Mouse (Mus musculus): ENCODE data around the gene C1qtnf4.

C1qtnf4 gene

DNA sequence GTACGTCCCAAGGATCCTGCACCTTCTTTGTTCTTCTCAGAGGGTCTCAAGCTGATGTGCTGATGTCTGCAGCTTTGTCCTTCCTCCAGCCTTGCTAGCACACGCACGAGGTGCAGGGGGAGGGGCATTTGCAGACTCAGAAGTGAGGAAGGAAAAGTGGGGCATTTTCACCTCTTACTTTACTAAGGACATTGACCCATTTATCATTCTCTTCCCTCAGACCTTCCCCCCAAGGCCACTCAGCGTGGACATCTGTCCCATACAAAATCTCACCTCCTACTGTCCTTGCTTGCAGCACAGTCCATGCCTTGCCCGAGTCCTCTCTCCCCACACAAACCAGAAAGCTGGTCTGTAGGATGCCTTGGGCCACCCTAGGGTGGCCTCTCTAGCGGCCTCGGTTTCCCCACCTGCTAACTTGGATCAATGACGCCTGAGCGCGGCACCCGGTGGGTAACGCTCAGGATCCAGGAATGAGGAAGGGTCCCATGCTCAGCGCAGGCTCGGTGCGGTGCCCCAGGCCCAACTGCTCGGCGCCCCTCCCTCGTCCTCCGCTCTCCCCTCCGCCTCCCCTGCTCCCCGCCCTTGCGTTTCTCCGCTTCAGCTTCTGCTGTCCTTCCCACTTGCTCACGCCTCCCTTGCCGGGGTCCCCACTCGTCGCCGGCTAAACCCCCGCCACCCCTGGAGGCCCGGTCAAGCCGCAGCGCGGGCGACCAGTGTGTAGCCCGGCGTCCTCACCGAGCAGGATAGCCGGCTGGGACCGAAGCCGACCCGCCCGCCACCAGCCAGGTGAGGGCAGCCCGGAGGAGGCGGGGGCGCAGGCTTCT is at the start of gene C1qtnf4:
C1qtnf4 (plus strand) TSS at position 643 of the 824 bp plus-strand sequence.
- in situ Hi-C loops (cut with MboI, MseI), result no loop called here

DNA sequence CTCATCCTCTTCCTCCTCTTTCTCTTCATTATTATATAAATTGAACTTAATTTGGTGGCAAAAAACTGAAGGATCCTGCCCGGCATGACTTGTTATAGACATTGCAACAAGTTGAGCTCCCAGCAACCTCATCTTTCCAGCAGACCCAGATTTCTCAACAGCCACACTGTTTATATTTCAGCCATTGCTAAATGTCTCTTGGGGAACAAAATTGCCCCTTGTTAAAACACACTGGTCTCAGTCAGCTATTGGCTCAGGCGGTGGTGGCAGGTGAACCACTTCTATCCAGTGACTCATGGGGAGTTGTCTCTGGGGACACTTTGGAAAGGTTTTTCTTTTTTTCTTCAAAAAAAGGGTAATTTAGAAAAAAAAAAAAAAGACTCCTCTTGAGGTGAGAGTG is 47.0 kb upstream of the C1qtnf4 start:
- in situ Hi-C loops (cut with MboI, MseI), result no loop called here

DNA sequence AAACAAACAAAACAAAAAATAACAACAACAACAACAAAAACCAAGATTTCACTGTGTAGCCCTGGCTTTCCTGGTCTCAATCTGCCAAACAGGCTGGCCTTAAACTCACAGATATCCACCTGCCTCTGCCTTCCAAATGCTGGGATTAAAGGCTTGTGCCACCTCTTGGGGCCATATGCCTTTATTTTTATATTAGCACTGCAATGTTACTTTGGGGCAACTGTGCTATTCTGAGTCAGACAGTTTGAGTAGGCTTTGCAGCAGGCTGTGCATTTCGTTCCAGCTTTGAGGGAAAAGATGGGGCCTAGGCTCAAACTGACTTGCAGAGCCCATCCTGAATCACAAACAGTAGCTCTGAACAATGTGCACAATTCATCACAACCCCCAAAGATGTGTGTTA is 42.0 kb upstream of the C1qtnf4 start:
- in situ Hi-C loops (cut with MboI, MseI), result no loop called here

DNA sequence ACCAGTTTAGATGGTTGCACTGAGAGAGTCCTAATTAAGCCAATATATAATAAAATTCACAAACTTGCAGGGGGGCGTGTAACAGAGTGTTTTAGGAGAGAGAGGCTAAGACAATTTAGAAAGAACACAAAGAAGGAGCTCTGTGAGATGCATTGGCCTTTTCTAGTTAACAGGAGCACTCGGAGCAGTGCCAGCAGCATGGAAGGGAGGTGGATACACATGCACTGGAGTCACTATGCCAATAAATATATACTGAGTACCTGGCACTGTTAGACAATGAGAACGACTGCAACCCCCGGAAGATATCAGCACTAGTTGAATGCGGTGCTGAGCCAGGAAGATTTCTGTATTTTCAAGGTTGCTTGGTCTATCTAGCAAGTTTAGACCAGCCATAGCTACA is 41.4 kb upstream of the C1qtnf4 start:
- in situ Hi-C loops (cut with MboI, MseI), result no loop called here

DNA sequence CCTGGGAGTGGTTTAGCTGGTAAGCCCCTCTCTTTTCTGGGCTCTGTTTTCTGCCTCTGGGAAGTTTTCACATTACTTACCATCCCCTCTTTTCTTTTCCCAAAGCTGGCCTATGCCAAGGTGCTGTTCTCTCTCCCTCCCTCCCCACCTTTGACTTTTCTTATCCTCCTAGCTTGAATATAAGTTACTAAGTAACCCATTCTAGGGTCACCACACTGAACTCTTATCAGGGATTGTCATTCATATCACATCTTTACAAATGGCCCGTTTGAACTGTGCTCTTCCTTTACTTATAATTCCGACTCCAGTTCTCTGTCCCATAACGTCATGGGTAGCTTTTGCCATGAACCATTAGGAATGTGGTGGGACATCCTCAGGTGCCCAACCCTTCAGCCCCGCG is 40.4 kb upstream of the C1qtnf4 start:
- in situ Hi-C loops (cut with MboI, MseI), result no loop called here

DNA sequence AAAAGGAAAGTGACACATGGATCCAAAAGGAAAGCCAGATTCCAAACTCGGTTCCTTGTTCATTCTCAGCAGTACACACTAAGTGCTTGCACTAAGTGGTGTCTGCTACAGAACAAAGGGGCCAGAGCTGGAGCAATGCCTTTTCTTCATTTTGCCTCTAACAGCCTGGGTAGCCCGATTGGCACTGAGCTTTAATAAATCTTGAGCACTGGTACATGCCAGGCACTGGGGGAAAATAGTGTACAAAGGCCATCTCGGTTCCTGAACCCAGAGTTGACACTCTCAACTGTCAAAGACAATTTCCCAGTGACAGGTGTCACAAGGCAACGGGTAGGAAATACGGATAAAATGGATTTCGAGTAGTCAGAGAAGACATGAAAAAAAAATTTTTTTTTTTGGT is 39.5 kb upstream of the C1qtnf4 start:
- in situ Hi-C loops (cut with MboI, MseI), result no loop called here

DNA sequence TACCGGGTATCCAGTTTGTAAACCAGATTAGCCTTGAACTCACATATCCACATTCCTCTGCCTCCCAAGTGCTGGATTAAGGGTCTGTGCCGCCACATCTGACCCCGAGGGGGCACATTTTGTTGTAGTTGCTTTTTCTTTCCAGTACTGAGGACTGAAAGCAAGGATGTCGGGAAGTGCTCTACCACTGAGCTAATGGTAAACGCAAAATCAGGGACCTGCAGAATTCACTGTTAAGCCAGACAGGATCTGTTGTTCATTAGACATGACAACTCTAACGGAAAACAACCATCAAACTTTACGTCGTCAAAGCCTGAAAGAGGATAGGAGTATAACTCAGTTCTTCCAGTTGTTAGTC is 39.1 kb upstream of the C1qtnf4 start:
- in situ Hi-C loops (cut with MboI, MseI), result no loop called here

DNA sequence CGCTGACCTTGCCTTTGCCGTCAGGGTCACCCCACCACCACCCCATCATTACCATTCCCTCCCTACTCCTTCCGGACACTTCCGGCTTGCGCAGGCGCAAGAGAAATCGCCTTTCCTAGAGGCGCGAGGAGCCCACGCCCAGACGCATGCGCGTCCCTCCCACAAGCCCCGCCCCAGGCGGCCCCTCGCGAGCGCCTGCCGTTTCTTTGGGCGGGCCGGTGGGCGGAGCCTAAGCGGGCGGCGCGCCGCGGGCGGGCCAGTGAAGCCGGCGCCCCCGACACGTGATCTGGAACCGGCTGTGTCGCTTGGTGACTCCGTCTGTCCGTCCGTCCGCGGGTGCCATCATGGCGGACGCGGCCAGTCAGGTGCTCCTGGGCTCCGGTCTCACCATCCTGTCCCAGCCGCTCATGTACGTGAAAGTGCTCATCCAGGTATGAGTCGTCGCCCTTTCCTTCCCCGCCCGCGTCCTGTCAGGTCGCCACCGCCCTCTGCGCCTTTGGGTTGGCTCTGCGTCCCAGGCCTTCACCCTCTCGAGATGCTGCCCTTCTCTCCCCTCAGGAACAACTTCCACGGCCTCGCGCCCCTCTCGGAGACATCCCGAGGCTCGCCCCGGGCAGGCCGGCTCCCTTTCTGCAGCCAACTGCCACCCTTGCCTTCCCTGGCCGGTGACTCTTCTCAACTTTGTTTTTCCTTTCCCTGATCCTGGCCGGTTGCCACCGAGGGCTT is 38.5 kb upstream of the C1qtnf4 start, which contains the start of gene Mtch2:
Mtch2 (plus strand) TSS at position 201 of the 726 bp plus-strand sequence.
- in situ Hi-C loops (cut with MboI, MseI), result no loop called here

DNA sequence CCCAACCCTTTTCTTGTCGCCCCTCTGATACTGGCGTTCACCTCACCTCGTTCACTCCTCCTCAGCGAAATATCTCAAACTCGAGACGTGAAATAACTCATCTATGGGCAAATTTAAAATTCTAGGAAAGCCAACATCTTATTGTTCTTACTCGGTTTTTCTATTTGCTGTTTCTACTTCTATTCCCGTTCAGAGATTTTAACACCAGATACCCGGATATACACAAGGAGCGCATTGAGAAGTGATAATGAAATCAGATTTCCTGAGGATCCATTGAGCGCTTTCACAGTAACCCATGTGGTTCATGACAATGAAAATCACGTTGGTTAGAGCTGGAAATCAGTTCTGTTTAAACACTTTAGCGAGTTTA is 38.0 kb upstream of the C1qtnf4 start:
- in situ Hi-C loops (cut with MboI, MseI), result no loop called here

DNA sequence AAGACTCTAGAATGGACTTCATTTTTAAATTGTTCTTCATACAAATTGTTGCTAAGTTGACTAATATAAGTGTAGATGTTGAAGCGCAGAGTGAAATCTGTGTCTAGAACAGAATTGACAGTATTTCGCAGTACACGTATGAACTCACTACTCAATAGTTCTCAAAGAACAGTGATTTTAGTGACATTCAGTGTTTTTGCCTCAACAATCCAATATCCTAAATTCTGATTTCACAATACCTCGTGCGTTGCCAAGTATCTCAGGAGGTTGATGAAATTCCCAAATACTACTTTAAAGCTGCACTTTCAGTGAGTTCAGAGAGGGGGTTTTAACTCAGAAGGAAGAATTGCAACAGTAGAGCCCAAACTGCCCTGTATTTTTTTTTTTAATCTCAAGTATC is 37.3 kb upstream of the C1qtnf4 start:
- in situ Hi-C loops (cut with MboI, MseI), result no loop called here

DNA sequence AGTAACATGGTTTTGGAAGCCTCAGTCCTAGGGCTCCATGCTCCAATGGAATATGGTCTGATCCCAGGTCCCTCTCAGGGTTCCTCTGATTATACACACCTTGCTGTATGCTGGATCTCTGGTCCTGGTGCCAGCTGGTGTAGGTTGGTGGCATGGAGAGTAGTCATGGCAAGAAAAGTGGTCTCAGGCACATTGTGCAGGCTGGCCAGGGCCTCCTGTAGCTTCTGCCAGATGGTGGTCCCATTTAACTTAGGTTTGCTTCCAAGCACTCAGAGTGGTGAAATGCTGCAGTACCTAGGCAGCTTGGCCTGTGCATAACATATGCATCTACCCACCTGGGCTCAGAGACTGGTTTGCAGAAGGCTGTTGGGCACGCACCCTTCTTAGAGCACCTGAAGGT is 35.3 kb upstream of the C1qtnf4 start:
- in situ Hi-C loops (cut with MboI, MseI), result loop anchor here (10.0 kb wide), 1 partner anchor 146 kb away; no protein-coding TSS in a partner anchor

DNA sequence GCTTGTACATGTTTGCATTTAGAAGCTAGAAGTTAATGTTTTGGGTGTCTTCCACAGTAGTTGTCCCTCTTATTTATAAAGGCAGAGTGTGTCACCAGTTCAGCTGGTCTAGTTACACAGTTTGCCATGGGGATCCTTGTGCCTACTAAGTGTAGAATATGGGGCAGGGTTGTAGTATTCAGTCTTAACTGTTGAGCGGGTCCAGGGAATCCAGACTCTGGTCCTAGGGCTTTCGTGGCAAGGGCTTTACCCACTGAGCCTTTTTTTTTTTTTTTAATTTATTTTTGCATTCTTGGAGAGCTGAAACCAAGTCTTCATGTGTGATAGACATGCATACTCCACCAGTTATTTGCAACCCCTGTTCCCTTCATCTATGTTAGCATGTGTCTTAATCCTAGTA is 24.2 kb upstream of the C1qtnf4 start:
- in situ Hi-C loops (cut with MboI, MseI), result no loop called here

DNA sequence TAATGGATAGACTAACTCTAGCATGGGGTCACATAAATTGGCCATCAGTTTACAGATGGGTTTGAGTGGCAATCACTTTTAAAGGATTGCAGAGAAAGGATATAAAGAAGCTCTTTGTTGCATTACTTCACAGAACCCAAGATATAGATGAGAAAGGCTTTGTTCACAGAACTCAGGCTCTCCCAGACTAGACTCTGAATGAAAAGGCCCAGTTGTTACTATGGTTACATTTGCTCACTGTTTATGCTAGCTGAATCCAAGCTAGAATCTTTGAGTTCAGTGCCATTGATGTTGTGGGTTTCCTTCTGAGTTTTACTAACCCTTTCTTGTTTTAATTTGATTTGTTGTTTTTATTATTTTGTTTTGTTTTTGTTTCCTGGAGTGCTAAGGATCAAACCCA is 21.5 kb upstream of the C1qtnf4 start:
- in situ Hi-C loops (cut with MboI, MseI), result no loop called here

DNA sequence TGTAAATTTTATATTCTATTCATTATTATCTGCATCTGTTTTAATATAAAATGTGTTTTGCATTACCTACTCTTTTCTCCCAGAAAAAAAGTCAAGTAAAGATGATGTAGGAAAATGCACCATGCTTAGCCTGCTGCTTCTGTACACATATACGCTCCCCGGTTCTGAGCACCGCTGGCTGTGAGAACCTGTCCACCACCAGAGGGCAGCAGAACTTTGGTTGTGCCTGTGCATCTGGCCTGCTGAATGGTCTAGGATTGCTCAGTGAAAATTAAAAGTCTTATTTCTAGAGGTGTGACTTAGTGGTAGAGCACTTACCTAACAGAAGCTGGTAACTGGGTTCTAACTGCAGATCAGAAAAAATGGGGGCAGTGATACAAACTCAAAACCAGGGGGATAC is 19.1 kb upstream of the C1qtnf4 start:
- in situ Hi-C loops (cut with MboI, MseI), result no loop called here

DNA sequence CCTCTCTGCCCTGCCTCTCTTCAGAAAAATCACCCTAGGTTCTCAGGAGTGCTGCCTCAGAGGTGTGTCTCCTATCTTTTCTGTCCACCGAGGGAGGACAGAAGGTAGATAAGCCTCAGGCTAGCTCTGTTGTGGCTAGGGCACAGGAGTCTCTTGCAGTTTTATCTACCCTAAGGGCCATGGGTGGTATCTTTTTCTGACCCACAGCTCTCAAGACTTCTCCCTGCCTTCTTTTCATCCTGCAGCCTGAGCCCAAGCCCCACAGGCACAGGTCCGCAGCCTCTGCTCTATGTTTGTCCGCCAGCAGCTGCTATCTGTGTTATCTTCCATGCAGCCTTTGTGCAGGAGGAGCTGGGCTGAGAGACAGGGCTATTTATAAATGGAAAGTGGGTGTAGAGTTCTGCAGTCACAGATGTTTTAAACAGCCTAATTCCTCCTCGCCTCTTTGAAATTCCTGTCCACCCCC is 15.5 kb upstream of the C1qtnf4 start:
- in situ Hi-C loops (cut with MboI, MseI), result no loop called here

DNA sequence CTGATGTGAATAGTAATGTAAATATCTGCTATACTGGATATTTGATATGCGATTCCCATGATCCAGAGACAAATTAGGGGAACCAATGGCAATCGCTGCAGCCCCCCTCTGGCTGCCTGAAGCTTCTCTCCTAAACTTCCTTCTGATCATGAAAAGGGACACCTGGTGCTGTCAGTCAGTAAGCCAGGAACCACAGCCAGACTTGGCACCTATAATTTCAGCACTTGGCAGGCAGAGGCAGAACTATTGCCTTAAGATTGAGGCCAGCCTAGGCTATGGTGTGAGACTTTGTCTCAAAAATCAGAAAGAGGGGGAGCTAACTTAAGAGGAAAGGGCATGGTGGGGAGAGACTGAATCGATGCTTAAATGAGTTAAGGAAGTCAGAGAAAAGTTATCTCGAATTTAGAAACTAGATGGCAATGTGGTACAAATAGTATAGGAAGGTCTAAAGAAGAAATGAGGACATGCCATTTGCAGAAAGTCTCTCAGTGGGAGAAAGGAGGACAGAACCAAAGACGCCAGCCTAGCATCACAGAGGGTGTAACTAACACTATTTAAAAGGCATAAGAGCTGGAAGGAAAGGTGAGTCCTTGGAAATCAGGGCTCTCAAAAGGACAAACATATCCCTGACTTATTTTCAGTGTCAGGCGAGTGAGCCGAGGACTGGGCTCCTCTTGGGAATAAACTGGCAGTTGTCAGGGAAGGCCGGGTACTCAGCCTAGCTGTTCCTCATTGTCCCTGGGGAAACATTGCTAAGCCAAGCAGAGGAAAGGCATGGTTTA is 14.3 kb upstream of the C1qtnf4 start:
- in situ Hi-C loops (cut with MboI, MseI), result no loop called here

DNA sequence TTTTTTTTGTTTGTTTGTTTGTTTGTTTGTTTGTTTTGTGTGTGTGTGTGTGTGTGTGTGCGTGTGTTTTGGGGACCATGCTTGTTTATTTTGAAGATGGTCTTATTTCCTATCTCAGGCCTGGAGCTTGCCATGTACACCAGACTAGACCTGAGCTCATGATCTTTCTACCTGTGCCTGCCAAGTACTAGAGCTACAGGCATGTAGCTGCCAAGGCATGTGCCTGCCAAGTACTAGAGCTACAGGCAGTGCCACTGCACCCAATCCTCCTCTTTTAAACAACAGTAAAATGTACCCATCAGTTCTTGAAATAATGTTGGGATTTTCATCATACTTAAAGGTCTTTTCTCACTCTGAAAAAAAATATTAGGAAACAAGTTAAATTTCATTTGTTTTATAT is 11.6 kb upstream of the C1qtnf4 start:
- in situ Hi-C loops (cut with MboI, MseI), result no loop called here

DNA sequence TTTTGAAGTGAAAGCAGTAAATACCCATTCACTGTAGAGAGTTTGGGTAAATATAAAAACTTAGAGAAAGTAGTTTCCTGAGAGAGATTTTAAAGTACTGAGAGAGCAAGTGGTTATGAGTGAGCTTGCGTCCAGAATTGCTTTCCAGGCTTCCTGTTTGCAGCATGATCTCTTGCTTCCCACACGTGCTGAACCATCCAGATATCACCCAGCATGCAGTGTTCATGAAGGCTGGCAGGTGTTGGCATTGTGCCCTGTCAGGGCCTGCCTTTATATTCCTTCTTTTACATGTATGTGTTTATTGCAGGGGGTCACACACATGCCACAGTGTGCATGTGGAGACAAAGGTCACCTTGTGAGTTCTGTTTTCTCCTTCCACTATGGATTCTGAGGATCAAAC is 10.4 kb upstream of the C1qtnf4 start:
- in situ Hi-C loops (cut with MboI, MseI), result no loop called here

DNA sequence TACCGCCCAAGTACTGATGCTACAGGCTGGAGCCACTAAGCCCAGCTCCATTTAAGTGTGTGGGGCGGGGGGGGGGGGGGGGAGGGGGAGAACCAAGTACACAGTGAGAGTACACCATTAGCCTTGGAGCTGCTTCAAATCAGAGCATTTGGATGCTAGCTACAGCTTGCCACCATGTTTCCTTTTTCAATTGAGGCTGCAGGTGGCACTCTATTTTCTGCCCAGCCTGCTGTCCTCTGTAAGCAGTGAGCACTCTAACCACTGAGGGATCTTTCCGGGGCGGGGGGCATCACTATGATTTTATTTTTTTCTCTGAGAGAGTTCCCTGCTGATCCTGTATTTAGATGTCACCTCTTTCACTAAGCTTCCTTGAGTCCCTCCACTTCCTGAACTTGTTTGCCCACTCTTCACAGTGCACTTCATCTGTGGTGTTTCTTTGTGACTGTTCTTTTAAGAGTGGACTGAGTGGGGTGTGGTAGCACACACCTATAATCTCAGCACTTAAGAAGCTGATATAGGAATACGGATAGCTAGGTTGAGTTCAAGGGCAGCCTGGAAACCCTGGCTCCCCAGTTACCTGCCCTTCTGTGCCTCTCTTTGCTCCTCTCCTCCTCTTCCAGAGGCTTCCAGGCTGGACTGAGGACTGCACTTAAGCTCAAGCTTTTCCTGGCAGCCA is 7.9 kb upstream of the C1qtnf4 start:
- in situ Hi-C loops (cut with MboI, MseI), result no loop called here

DNA sequence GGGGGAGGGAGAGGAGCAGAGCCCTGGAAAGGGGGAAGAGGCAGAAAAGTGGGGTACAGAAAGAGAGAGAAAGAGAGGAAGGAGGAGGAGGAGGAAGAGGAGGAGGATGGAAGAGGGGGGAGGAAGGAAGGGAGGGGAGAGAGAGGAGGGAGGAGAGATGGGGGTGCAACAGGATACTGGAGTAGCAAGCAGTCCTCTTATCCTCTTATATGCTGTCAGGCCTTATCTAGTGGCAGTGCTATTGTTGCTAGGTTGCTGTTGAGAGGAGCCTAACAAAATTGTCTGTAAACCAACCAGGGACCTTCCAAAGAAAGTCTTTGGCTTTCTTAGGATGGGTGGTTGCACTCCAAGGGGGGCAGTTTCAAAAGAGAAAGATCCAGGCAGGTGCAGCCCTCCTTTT is 6.2 kb upstream of the C1qtnf4 start:
- in situ Hi-C loops (cut with MboI, MseI), result no loop called here

DNA sequence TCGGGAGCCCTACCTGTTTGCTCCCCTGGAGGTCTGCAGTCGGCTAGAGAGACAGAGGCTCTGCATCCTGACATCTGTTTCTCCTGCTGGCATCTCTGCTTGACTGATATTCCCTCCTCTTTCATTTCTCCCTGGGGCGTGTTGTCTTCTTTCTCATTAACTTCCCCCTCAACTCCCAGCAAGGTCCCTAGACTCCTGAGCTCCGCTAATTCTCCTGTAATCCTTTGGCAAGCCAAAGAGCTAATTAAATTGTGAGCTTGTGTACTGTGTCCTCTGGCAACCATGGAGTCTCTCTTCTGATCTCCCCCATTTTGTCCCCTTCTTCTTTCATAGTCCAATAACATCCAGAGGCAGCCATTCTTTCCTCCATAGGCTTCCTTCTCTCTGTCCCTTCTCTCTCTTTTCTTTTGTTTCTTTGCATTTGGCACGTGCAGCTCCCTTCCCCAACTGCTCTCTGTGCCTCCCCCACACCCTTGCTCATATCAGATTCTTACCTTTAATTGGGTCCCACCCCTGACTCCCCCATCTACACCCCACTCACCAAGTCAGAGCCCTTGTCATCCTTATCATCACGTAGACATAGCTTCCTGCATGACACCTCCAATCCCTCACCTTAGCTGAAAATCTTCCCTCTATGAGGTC is 5.4 kb upstream of the C1qtnf4 start:
- in situ Hi-C loops (cut with MboI, MseI), result no loop called here

Data from regulatory T cell (primary cell).